Mouse (Mus musculus) testis, postnatal 14 days (tissue): ENCODE measurements around the gene Gne.
A peak's percentile ranks its signal among the peaks of the same experiment; 100 is the strongest.

Experiments
- DNase-seq: peaks from one replicate; pipeline ENCODE4 v3.0.0; 2021; ENCODE audit warnings: low spot score

The Gne gene

GRCm38 (mm10) chr4:44024241-44024640, 59.7 kb downstream of the Gne start:
- DNase-seq, result no peak

DNA sequence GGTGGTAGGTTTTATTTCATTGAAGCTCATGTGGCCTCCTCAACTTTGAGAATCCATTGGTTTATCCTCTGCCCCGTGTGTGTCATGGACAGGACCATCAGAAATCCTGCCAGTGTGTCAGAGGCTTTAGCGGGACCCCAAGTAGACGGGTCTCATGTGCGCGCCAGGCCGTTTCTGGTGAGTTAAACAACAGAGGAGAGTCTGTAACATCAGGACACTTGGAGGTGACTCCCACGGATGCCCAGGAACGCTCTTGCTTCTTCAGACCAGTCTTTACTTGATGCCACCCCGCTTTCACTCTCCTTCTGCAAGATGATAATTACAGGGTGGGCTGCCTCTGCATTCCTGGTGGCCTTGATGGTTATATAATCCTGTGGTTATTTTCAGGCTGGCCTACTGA, 60.3 kb downstream of the Gne start:
- no peak for DNase-seq

- DNase-seq, result no peak
Observed at GRCm38 (mm10) chr4:44022766-44023165, 61.2 kb downstream of the Gne start.

- no peak for DNase-seq
Observed at GRCm38 (mm10) chr4:44022323-44022722, 61.7 kb downstream of the Gne start.

GRCm38 (mm10) chr4:44016791-44017190, 67.2 kb downstream of the Gne start:
- DNase-seq, result no peak

GRCm38 (mm10) chr4:44016071-44016470, 67.9 kb downstream of the Gne start:
- no peak for DNase-seq

DNA sequence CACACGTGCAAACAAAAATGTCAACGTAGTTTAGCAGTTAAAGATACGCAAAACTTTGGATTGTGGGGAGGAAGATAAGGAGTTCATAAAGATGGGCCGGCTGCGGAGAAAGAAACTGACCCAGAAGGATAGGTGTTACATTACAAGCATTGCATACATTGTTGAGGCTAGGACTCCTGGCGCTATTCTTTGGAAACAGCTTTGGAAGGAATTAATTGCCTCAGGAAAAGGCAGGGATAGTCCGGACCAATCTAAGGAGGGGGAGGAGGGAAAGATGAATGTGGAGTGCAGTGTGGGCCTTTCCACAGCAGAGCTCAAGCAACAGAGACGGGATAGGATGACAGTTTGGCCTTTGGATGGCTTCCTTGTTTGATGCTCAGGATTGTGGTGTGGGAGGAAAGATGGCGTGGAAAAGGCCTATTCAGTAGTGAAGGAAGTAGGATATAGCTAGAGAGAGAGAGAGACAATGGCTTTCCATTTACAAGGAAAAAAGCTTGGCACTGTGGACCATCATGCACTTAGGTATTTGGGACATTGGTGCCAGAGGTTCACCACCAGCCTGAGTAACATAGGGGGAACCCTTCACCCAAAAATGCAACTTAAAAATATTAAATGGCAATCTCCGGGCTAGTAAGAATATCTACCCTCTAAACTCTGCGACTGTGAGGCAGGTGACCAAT, 70.4 kb downstream of the Gne start:
- no peak for DNase-seq

- peak; percentile 94 for DNase-seq
Observed at GRCm38 (mm10) chr4:44012376-44013367, 71.3 kb downstream of the Gne start.

DNA sequence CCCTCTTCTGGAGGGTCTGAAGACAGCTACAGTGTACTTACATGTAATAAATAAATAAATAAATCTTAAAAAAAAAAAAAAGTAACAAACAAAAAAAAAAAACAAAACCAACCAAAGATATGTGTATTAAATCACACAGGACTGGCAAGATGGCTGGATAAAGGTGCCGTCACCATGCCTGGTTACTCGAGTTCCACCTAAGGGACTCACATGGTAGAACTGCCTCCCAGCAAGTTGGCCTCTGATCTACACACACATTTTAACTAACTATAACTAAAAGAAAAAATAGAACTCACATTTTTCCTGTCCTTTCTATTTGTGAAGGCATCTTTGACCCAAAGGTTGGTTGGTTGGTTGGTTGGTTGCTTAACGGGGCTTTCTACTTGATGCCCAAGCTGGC, 72.2 kb downstream of the Gne start:
- no peak for DNase-seq

- no peak for DNase-seq
Observed at GRCm38 (mm10) chr4:44010893-44011292, 73.1 kb downstream of the Gne start.

GRCm38 (mm10) chr4:44010176-44010575, 73.8 kb downstream of the Gne start:
- DNase-seq, result no peak

GRCm38 (mm10) chr4:44004623-44005409, 79.2 kb downstream of the Gne start:
- DNase-seq, result no peak

DNA sequence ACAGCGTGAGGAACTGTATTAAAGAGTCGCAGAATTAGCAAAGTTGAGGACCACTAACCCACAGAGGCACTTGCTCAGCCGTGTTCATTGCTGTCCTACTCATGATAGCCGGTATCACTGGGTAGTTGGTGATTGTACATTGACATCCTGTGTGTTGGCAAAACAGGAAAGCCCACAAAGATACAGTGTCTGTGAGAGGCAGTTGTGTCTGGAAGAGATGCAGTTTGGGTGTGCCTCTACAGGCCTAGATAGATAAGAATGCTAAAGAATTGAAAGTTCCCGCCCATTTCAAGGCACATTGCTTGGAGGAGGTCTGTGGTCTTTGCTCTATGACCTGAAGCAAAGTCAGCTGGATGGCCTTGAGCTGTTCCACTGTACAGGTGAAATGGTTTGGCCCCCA, 79.9 kb downstream of the Gne start, which contains the start of gene Clta:
TSS of gene Clta (plus strand) at position 327 of the 400 bp plus-strand sequence.
- no peak for DNase-seq

- no peak for DNase-seq
Observed at GRCm38 (mm10) chr4:44003622-44004021, 80.4 kb downstream of the Gne start.

DNA sequence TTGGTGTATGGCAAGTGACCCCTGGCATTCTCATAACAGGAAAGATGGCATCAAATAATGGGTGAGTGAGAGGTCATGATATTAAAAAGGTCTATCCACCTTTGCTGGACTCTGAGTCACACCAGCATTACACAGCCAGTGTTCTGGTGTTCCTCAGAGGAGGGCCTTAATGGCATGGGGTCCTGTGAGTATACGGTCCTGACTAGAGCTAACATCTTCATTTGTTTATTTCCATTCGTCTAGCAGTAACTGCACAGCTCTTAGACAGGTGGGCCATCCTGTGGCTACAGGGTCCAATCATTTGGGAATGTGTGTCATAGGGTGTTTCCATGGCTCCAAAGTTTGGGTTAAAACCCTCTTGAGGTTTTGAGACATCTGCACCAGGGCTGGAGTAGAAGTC, 89.6 kb downstream of the Gne start:
- DNase-seq, result no peak

GRCm38 (mm10) chr4:43993072-43993471, 90.9 kb downstream of the Gne start:
- DNase-seq, result no peak

DNA sequence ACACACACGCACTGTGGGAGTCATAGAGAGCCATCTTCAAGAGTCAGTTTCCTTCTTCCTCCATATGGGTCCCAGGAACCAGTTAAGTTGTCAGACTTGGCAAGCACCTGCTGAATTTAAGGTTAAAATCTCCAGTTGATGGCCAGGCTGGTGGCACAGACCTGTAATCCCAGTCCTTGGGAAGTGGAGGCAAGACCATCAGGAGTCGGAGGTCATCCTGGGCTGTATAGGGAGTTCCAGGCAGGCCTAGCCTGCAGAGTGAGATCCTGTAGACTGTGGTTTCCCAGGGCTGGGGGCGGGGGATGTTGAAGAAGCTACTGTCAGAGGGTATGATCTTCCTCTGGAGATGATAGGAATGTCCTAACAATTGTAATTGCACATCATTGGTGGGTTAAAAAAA, 95.0 kb downstream of the Gne start:
- no peak for DNase-seq

DNA sequence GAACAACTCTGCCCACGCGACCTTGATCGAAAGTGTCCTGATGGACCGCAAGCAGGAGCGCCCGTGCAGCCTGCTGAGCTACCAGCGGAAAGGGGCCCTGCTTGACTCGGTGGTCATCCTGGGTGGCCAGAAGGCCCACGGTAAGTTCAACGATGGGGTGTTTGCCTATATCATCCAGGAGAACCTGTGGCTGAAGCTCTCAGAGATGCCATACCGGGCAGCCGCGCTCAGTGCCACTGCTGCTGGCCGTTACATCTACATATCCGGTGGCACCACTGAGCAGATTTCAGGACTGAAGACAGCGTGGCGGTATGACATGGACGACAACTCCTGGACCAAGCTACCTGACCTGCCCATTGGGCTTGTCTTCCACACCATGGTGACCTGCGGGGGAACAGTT, 99.7 kb downstream of the Gne start:
- DNase-seq, result no peak
